Mouse (Mus musculus): ENCODE results near the gene Igf1r.

The Igf1r gene

GRCm38 (mm10) chr7:68189691-68190456 lies 237.2 kb downstream of the Igf1r start:
- DNase-seq: no peak

- DNase-seq: no peak
These were observed 241.5 kb downstream of the Igf1r start for GRCm38 (mm10) chr7:68193958-68194695.

- DNase-seq: no peak
These were observed 247.0 kb downstream of the Igf1r start for GRCm38 (mm10) chr7:68199609-68200008.

- DNase-seq: no peak
These were observed 253.3 kb downstream of the Igf1r start for GRCm38 (mm10) chr7:68205776-68206427.

- no peak for DNase-seq
These were observed 256.4 kb downstream of the Igf1r start for GRCm38 (mm10) chr7:68209039-68209438.

GRCm38 (mm10) chr7:68210417-68210816 lies 257.8 kb downstream of the Igf1r start:
- DNase-seq: no peak

- DNase-seq: peak; percentile 36
These were observed 259.3 kb downstream of the Igf1r start for GRCm38 (mm10) chr7:68211883-68212282.

GRCm38 (mm10) chr7:68213842-68214241 lies 261.2 kb downstream of the Igf1r start:
- no peak for DNase-seq

GRCm38 (mm10) chr7:68215522-68216070 lies 263.0 kb downstream of the Igf1r start:
- no peak for DNase-seq

GRCm38 (mm10) chr7:68218879-68219278 lies 266.3 kb downstream of the Igf1r start:
- DNase-seq: no peak

- DNase-seq: no peak
These were observed 269.1 kb downstream of the Igf1r start for GRCm38 (mm10) chr7:68221677-68222230.

- no peak for DNase-seq
These were observed 270.8 kb downstream of the Igf1r start for GRCm38 (mm10) chr7:68223356-68223808.

GRCm38 (mm10) chr7:68224006-68224405 lies 271.4 kb downstream of the Igf1r start:
- DNase-seq: no peak

- DNase-seq: no peak
These were observed 272.9 kb downstream of the Igf1r start for GRCm38 (mm10) chr7:68225427-68226054.

GRCm38 (mm10) chr7:68227021-68227420 lies 274.4 kb downstream of the Igf1r start:
- DNase-seq: no peak

GRCm38 (mm10) chr7:68227621-68228020 lies 275.0 kb downstream of the Igf1r start:
- DNase-seq: no peak

- no peak for DNase-seq
These were observed 275.9 kb downstream of the Igf1r start for GRCm38 (mm10) chr7:68228491-68228890.

- DNase-seq: no peak
These were observed 278.2 kb downstream of the Igf1r start for GRCm38 (mm10) chr7:68230831-68231230.

GRCm38 (mm10) chr7:68232521-68232920 lies 279.9 kb downstream of the Igf1r start:
- DNase-seq: no peak

GRCm38 (mm10) chr7:68233619-68234223 lies 281.1 kb downstream of the Igf1r start:
- no peak for DNase-seq

GRCm38 (mm10) chr7:68236817-68237216 lies 284.2 kb downstream of the Igf1r start:
- DNase-seq: no peak

GRCm38 (mm10) chr7:68239220-68239827 lies 286.7 kb downstream of the Igf1r start:
- DNase-seq: no peak
